Comparison of ENCODE assay signal across 8 mouse cellular contexts in the genomic region with DNA sequence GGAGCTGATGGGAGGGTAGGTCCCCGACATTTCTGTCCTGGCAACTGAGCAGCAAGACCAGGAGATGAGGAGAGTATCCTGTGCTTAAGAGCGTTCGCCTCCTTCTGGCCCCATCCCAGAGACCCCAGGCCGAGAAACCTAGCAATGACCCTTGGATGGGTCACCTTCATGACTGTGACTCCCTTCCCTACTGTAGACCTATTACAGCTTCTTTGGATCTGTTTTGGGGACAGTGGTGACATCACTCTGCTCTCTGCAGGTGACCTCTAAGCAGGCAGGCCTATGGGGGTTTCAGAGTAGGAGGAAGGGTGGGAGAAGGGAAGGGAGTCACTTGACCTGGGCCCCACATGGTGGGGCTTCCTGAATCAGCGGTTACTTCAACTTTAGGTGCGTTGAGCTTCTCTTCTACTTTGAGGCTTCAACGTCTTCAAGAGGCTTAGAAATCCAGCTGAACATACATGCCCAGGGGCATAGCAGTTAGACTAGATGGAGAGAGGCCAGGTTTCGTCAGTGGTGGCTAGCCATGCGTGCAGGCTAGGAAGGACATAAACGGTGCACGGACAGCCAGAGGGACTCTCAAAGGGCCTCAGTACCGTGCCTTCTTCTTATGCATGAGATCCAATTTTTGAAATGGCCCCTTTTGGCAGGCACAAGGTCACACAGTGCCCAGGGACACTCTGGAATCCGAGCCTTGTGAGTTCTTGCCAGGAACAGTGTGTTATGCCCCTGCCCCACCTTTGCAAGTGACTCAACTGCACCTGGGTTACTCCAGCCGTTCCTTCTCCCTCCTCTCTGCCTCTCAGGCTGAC. TPM values are rescaled to one million over a fixed set of nuclear protein-coding genes. Genes with fewer than 3 reads are reported as not detected.
A peak's percentile ranks its signal among the peaks of the same experiment; 100 is the strongest.
DNase-seq lines count a peak whose midpoint lies in the region; ATAC-seq and TF ChIP-seq lines count a peak whose summit lies in the region.

No protein-coding gene starts in this region.

- H3K27ac ChIP-seq in testis, adult 2 months (ENCODE audit: control insufficient read depth, insufficient read depth, low read depth, low read length): peak overlapping the region; percentile 10; the same call in 1 of the 2 replicates
- H3K27ac ChIP-seq in intestine, postnatal 0 days (ENCODE audit: low read depth, low read length): no peak overlapping the region

- TF ChIP-seq CTCF in testis, adult 2 months (IDR thresholded peaks at IDR 0.05; ENCODE audit: control insufficient read depth, insufficient read depth, insufficient replicate concordance, low read depth, low read length): no peak
- no peak for TF ChIP-seq CTCF in intestine, postnatal 0 days (IDR thresholded peaks at IDR 0.05; ENCODE audit: low read depth)

- no peak for ATAC-seq in intestine, postnatal 0 days

- H3K4me2 ChIP-seq in intestine, postnatal 0 days (replicated peaks; ENCODE audit: low read depth): peak overlapping the region; percentile 91

- DNase-seq in adrenal gland, adult 2 months: peak; percentile 9
- DNase-seq in adrenal gland, adult 8-10 months: no peak
- DNase-seq in testis, postnatal 10 days (ENCODE audit: low spot score): no peak
- peak; percentile 60 for DNase-seq in lung, postnatal 36 days
- no peak for DNase-seq in layer of hippocampus, adult 8-10 months (ENCODE audit: low spot score in 2 of 2)
- DNase-seq in embryo, embryonic 10.5 days (ENCODE audit: low spot score): no peak

- H3K4me3 ChIP-seq in testis, adult 2 months (ENCODE audit: control insufficient read depth, low read depth, low read length): peak overlapping the region; percentile 81
- peak overlapping the region; percentile 56 for H3K4me3 ChIP-seq in intestine, postnatal 0 days (ENCODE audit: low read depth, low read length)

- no peaks in the 10 kb centered on the region for H3K27me3 ChIP-seq in testis, adult 2 months (ENCODE audit: control insufficient read depth, insufficient read depth, low read length)
- H3K27me3 ChIP-seq in intestine, postnatal 0 days (replicated peaks; ENCODE audit: control insufficient read depth, insufficient read depth, low read length): no peaks in the 10 kb centered on the region

- H3K36me3 ChIP-seq in testis, adult 2 months (ENCODE audit: control insufficient read depth, insufficient read depth, low read length): no peaks in the 10 kb centered on the region
- H3K36me3 ChIP-seq in intestine, postnatal 0 days (ENCODE audit: control insufficient read depth, insufficient read depth): no peaks in the 10 kb centered on the region

- no peak for TF ChIP-seq POLR2A in testis, adult 2 months (IDR thresholded peaks at IDR 0.05; ENCODE audit: control insufficient read depth, low read depth, low read length)

- peak overlapping the region; percentile 53 for H3K9ac ChIP-seq in intestine, postnatal 0 days (ENCODE audit: low read depth, low read length)

- H3K9me3 ChIP-seq in intestine, postnatal 0 days (ENCODE audit: control insufficient read depth): no peaks in the 10 kb centered on the region

- WGBS in intestine, postnatal 0 days: 20% methylated on average over 14 of the region's 14 CpGs

- peaks cover 9% of the 10 kb centered on the region for H3K4me1 ChIP-seq in testis, adult 2 months (ENCODE audit: control insufficient read depth, insufficient read depth, low read length)
- H3K4me1 ChIP-seq in intestine, postnatal 0 days (replicated peaks; ENCODE audit: control insufficient read depth, insufficient read depth, low read length): 0 out of 2 replicates have a peak, but pooled peaks cover 9% of the 10 kb centered on the region

RNA-seq across cellular contexts. Expression of a gene that starts 1.3 kb away (rescaled TPM):
- 10 to 100 TPM in 1 of 2 experiments, 1 to 10 TPM in 1; 1.3 to 12.8 TPM for total RNA-seq in adrenal gland, adult 2 months (2021)
- 7.5 and 30.5 TPM in 2 replicates for polyA plus RNA-seq in adrenal gland, adult 2 months (2012; rRNA removed)
- 10 to 100 TPM in 2 of 4 experiments, 1 to 10 TPM in 2; 2.8 to 46.3 (median 18.4) TPM for total RNA-seq in adrenal gland, adult 8-10 months (2022)
- polyA plus RNA-seq in testis, adult 2 months (2012; rRNA removed): 3.0 and 6.9 TPM in 2 replicates
- polyA plus RNA-seq in intestine, postnatal 0 days (2015; fragmentation: Nextera tagmentation; extraction: Ambion mirVana): 28.7 and 36.7 TPM in 2 replicates
- total RNA-seq in layer of hippocampus, adult 8-10 months (2022): 10 to 100 TPM; 54.2 to 62.9 (median 59.2) TPM

Comparison
In these comparisons a context has a peak if more than half of its experiments do, and no peak if none do; other contexts are left out.
1. DNase-seq: peak in adrenal gland, adult 2 months (single experiment) and lung, postnatal 36 days (single experiment); none in adrenal gland, adult 8-10 months (single experiment), testis, postnatal 10 days (single experiment), layer of hippocampus, adult 8-10 months (0 of 2) and embryo, embryonic 10.5 days (single experiment).